Mouse (Mus musculus): ENCODE data around the gene Tprkb. TPM values are rescaled to one million over a fixed set of nuclear protein-coding genes. Genes with fewer than 3 reads are reported as not detected.
A peak's percentile ranks its signal among the peaks of the same experiment; 100 is the strongest.
"Not testable (repeated sequence)": the region's sequence is repeated elsewhere in the genome, so short reads cannot be mapped to it uniquely, and the experiment has no call there.

The Tprkb gene
- 14.0 to 25.4 TPM (median 23.2 TPM) in 3 replicates for total RNA-seq (2017)

DNA sequence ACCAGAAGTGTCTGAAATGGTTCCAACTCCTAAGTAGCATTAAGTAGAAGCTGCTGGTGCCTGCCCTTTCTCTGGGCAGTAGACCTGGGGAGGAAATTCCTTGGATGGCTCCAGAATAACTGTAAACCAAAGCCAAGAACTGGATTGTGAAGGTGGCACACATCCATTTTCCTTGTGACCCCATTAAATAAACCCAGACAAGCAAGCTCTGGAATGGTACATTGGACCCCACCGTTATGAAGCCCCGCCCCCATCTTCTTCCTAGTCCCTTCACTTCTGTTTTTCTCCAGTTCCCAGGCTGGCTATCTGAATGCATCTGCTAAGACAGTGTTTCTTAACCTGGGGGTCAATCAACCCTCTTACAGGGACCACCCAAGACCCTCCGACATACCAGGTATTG is at the start of gene Tprkb:
Gene Tprkb, plus strand, starts transcription at position 279 of the 400 bp plus-strand sequence.
- no peak for ATAC-seq (replicated peaks; ENCODE audit: insufficient number of reproducible peaks, low FRiP score, low TSS enrichment, poor library complexity, severe bottlenecking)

GRCm38 (mm10) chr6:85862565-85862964 is 49.1 kb upstream of the Tprkb start:
- no peak for ATAC-seq (replicated peaks; ENCODE audit: insufficient number of reproducible peaks, low FRiP score, low TSS enrichment, poor library complexity, severe bottlenecking)

DNA sequence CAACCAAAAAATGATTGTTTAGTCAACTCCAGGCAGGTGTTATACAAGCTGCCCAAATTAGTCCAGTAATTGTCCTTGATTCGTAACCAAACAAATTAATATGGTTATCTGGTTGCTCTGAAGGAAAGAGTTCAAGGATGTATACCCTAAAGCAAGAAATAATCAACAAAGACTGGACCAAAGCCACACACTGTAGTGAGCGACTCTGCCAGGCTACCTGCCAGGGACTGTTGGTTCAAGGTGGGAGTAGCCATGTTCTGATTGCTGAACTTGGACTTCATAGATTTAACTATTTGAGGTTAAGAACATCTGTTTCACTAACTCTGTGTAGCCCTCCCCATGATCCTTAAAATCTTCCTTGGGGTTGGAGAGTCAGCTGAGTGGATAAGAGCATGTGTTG is 48.5 kb upstream of the Tprkb start:
- no peak for ATAC-seq (replicated peaks; ENCODE audit: insufficient number of reproducible peaks, low FRiP score, low TSS enrichment, poor library complexity, severe bottlenecking)

DNA sequence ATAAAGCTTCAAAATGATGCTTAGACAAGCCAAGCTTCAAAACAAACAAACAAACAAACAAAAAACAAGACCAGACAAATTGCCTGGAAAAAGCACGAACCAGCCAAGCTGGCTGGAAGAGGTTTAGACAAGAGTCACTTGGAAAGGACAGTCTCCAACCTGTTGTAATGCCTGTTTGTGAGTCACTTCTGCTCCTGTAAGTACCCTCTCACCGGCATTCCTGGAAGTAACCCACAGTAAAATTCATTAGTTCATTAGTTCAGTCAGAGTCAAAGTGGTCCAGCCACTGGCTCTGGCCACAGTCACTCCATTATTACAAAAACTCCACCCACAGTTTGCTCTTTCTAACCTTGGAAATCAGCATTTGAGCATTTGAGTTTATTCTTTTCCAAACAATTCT is 47.8 kb upstream of the Tprkb start:
- ATAC-seq (replicated peaks; ENCODE audit: insufficient number of reproducible peaks, low FRiP score, low TSS enrichment, poor library complexity, severe bottlenecking), result no peak

- ATAC-seq (replicated peaks; ENCODE audit: insufficient number of reproducible peaks, low FRiP score, low TSS enrichment, poor library complexity, severe bottlenecking), result not testable (repeated sequence)
Observed at GRCm38 (mm10) chr6:85864900-85865639, 46.6 kb upstream of the Tprkb start.

DNA sequence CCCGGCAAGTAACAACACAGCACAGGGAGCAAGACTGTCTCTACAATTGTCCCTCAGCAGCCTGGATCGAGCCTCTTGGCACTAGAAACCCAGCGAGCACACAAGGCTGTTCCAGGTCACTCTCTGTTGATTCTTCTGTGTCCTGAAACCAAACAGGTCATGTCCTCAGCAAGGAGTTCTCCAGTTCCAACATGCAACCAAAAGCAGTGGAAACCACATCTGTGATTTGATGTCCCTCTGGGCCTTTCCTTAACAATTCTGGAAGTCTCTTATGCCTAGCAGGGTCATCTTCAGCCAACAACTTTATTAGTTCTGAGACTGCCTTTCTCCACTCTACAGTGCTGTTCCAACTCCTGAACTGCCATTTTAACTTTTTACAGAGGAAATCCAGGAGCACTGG is 45.5 kb upstream of the Tprkb start:
- not testable (repeated sequence) for ATAC-seq (replicated peaks; ENCODE audit: insufficient number of reproducible peaks, low FRiP score, low TSS enrichment, poor library complexity, severe bottlenecking)

DNA sequence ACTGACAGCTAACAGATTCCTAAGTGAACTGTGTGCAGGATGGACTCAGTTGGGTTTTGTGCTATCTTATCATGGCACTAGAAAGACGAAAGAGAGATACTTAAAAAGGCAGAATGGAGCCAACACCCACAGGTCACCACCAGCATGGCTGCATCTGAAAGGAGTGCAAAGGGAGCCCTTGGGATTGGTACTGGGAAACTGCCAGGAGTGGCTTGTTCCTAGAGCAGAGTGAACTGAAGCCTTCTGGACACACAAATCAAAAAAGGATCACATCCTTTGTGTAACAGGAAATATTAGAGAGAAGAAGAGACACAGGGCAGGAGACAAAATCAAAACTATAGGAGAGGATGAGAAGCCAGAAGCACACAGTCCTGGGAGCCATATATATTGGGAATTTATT is 44.7 kb upstream of the Tprkb start:
- not testable (repeated sequence) for ATAC-seq (replicated peaks; ENCODE audit: insufficient number of reproducible peaks, low FRiP score, low TSS enrichment, poor library complexity, severe bottlenecking)

DNA sequence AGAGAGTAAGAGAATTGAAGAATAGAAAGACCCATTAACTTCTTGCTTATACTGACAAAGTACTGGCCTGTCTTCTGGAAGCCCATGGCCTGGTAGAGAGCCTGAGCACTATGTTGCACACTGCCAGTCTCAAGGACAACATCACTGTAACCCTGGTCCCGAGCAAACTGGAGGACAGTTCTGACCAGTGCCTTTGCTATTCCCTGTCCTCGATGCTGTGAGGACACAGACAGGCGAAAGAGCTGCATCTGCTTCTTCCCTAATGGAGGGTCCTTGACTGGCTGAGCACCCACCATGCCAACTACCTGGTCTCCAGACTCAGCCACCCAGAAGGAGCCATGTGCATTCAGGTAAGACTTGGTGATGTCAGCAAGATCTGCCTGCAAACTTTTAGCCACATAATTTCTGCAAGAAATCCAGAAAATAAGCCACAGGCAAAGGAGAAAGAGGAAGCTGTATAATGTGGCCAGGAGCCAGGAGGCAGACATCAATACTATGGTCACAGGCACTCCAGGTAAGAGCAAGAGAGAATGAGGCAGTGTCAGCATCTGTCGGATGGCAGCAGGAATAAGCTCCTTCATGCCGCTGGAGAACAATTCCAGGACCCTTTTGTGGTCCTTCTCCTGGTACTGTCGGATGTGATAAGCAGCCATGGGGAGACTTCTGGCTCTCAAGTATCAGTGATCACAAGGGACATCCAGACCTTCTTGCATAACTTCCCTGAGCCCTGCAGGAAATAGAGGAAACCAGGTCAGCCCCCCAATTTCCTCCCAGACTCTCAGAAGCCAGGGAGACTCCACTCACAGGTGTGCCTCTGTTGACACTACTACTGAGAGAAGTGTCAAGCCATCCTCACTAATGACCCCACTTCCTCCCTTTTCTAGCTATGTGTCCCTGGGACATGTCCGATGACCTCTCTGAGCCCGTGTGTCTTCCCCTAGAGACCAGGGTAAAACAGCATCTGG is 43.7 kb upstream of the Tprkb start:
- ATAC-seq (replicated peaks; ENCODE audit: insufficient number of reproducible peaks, low FRiP score, low TSS enrichment, poor library complexity, severe bottlenecking), result no peak

- ATAC-seq (replicated peaks; ENCODE audit: insufficient number of reproducible peaks, low FRiP score, low TSS enrichment, poor library complexity, severe bottlenecking), result not testable (repeated sequence)
Observed at GRCm38 (mm10) chr6:85869006-85869405, 42.7 kb upstream of the Tprkb start, which contains the start of gene Nat8f2. TSS of gene Nat8f2 (minus strand) at chr6:85869158.

GRCm38 (mm10) chr6:85883246-85883645 is 28.4 kb upstream of the Tprkb start:
- ATAC-seq (replicated peaks; ENCODE audit: insufficient number of reproducible peaks, low FRiP score, low TSS enrichment, poor library complexity, severe bottlenecking), result not testable (repeated sequence)

GRCm38 (mm10) chr6:85884311-85884710 is 27.4 kb upstream of the Tprkb start:
- no peak for ATAC-seq (replicated peaks; ENCODE audit: insufficient number of reproducible peaks, low FRiP score, low TSS enrichment, poor library complexity, severe bottlenecking)

- ATAC-seq (replicated peaks; ENCODE audit: insufficient number of reproducible peaks, low FRiP score, low TSS enrichment, poor library complexity, severe bottlenecking), result no peak
Observed at GRCm38 (mm10) chr6:85888961-85889360, 22.7 kb upstream of the Tprkb start.

DNA sequence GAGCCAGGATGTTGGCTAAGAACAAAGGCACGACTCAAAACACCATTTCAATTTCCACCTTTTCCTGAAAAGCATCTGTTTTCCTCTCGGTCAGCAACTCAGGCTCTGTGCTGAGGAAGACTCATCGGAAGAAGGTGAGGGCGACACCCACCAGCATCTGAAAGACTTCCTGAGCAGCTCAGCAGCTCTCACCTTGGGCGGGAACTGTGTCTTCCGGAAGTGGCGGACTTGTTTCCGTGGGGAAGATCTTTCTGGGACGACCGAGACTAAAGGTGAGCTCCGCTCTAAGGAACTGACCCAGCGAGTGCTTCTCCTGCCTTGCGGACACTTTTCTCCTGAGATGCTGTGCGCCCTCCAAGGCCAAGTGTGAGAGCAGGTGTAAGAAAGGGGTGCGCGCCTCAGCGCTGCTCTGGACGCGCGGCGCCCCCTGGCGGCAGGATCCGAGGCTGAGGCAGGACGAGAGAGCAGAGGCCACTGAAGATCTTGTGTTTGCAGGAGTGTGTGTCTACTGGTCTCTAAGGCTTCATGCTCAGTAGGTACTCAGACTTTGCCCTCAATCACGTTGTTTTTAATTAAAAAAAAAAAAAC is 16.5 kb upstream of the Tprkb start:
- 0 out of 2 replicates have a peak, but pooled peaks have one; percentile 40 for ATAC-seq (replicated peaks; ENCODE audit: insufficient number of reproducible peaks, low FRiP score, low TSS enrichment, poor library complexity, severe bottlenecking)

- not testable (repeated sequence) for ATAC-seq (replicated peaks; ENCODE audit: insufficient number of reproducible peaks, low FRiP score, low TSS enrichment, poor library complexity, severe bottlenecking)
Observed at GRCm38 (mm10) chr6:85898596-85899475, 12.8 kb upstream of the Tprkb start.

DNA sequence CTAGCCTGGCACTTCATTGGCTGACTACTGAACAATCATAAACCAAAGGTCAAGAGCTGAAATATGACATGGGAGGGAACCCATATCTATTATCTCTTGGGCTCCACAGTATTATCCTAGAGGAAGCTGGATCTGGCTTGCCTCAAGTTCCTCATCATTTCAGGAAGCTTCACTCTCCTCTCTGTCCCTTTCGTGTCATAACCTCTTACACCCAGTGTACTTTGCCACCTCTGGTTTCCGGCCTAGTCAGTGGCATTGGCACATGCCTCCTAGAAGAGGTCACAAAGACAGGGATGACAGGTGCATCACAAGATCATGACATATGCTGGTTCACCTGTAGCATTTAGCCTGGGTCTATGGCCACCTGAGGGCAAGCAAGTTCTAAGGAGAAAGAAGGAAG is 9.4 kb upstream of the Tprkb start:
- ATAC-seq (replicated peaks; ENCODE audit: insufficient number of reproducible peaks, low FRiP score, low TSS enrichment, poor library complexity, severe bottlenecking), result no peak

DNA sequence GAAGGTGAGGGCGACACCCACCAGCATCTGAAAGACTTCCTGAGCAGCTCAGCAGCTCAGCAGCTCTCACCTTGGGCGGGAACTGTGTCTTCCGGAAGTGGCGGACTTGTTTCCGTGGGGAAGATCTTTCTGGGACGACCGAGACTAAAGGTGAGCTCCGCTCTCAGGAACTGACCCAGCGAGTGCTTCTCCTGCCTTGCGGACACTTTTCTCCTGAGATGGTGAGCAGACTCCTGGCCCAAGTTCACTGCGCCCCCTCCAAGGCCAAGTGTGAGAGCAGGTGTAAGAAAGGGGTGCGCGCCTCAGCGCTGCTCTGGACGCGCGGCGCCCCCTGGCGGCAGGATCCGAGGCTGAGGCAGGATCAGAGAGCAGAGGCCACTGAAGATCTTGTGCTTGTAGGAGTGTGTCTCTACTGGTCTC is 7.0 kb upstream of the Tprkb start, which contains the start of gene Nat8f4:
Gene Nat8f4, minus strand, starts transcription at position 243 of the 420 bp plus-strand sequence.
- peak; percentile 40; the same call in 1 of the 2 replicates for ATAC-seq (replicated peaks; ENCODE audit: insufficient number of reproducible peaks, low FRiP score, low TSS enrichment, poor library complexity, severe bottlenecking)

DNA sequence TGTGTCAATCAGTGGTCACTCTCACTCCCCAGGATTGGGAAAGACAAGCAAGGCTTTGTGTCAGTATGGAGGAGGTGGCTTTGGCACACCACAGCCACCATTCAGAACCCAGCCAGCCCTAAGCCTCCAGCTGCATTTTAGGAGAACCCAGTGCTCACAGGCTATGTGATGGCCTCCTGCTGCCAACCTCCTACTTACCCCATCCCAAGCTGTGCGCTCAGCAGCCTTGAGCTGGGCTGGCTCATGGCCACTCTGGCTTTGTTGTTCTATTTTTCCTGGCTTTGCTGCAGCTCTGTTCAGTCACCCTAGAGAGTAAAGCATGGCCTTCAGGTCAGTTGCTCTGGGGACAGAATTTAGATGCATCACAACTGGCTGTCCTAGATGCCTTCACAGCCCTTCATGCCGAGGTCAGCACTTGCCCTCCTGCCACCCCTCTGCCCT is 4.7 kb upstream of the Tprkb start:
- ATAC-seq (replicated peaks; ENCODE audit: insufficient number of reproducible peaks, low FRiP score, low TSS enrichment, poor library complexity, severe bottlenecking), result not testable (repeated sequence)

- ATAC-seq (replicated peaks; ENCODE audit: insufficient number of reproducible peaks, low FRiP score, low TSS enrichment, poor library complexity, severe bottlenecking), result no peak
Observed at GRCm38 (mm10) chr6:85908341-85908740, 3.3 kb upstream of the Tprkb start.
